Mouse (Mus musculus) kidney, adult 2 months (tissue): ENCODE measurements around the gene Ier2. TPM values are rescaled to one million over a fixed set of nuclear protein-coding genes. Genes with fewer than 3 reads are reported as not detected.
"Not testable (repeated sequence)": the region's sequence is repeated elsewhere in the genome, so short reads cannot be mapped to it uniquely, and the experiment has no call there.

Experiments
- DNase-seq: peaks from one replicate; pipeline ENCODE4 v3.0.0; 2021
- H3K27ac ChIP-seq: fragments of 200-500 bp; 2 replicates; pipeline ENCODE4 v1.5.1; 2012; ENCODE audit warnings: low read depth, low read length, control low read depth, inconsistent platforms; ENCODE audit not compliant: insufficient read depth
- H3K27me3 ChIP-seq: fragments of 200-500 bp; replicated peaks from 2 replicates; pipeline ENCODE4 v1.6.1; 2012; ENCODE audit warnings: mild to moderate bottlenecking, moderate library complexity, low read length, inconsistent platforms; ENCODE audit not compliant: control insufficient read depth, insufficient read depth
- H3K36me3 ChIP-seq: fragments of 200-500 bp; 2 replicates; pipeline ENCODE4 v1.6.1; 2012; ENCODE audit warnings: mild to moderate bottlenecking, moderate library complexity, low read length, inconsistent platforms; ENCODE audit not compliant: control insufficient read depth, insufficient read depth
- H3K4me1 ChIP-seq: fragments of 200-500 bp; 2 replicates; pipeline ENCODE4 v1.6.1; 2011; ENCODE audit warnings: low read length; ENCODE audit not compliant: control insufficient read depth, insufficient read depth
- H3K4me3 ChIP-seq: fragments of 200-500 bp; 2 replicates; pipeline ENCODE4 v1.5.1; 2011; ENCODE audit warnings: mild to moderate bottlenecking, low read depth, low read length, control low read depth; ENCODE audit not compliant: insufficient read depth
- CTCF ChIP-seq: fragments of 200-500 bp; conservative IDR thresholded peaks from 2 replicates; pipeline ENCODE4 v1.5.1; 2011; ENCODE audit warnings: low read depth, mild to moderate bottlenecking, control low read depth, low read length, moderate library complexity, mixed read lengths; ENCODE audit not compliant: insufficient read depth, insufficient read length
- POLR2A ChIP-seq: fragments of 200-500 bp; IDR thresholded peaks from one replicate; pipeline ENCODE4 v1.6.1; 2011; ENCODE audit warnings: low read depth, low read length, control low read depth
- WGBS: fragments of 180-500 bp; shearing (Covaris S2); methylation state at CpG from one replicate; pipeline ENCODE4 v1.1.7; 2018; 5-methylcytosine and 5-hydroxymethylcytosine counted together
- polyA plus RNA-seq: library from polyadenylated mRNA; depleted of rRNA; stranded (reverse); fragments of >200 nt; gene quantifications from 2 replicates; pipeline ENCODE4 v1.2.3, GENCODE M21; 2012

The Ier2 gene
- polyA plus RNA-seq, 1 experiment, result 7.3 TPM

GRCm38 (mm10) chr8:84686191-84687002, 23.7 kb upstream of the Ier2 start, which contains the start of gene Trmt1:
TSS of gene Trmt1 (plus strand) at chr8:84686307.
- peak; percentile 61 for DNase-seq
- Histone ChIP-seq H3K4me1 (peaks cover 26% of the 10 kb centered on the region), H3K36me3 (no peaks in the 10 kb centered on the region), H3K27ac (peak within 1 kb of the TSS; percentile 52), H3K4me3 (peak within 1 kb of the TSS; percentile 88), H3K27me3 (no peaks in the 10 kb centered on the region)
- TF ChIP-seq CTCF (no peak), POLR2A (no peak)
- 11% methylated on average over 20 of the region's 20 CpGs for WGBS

DNA sequence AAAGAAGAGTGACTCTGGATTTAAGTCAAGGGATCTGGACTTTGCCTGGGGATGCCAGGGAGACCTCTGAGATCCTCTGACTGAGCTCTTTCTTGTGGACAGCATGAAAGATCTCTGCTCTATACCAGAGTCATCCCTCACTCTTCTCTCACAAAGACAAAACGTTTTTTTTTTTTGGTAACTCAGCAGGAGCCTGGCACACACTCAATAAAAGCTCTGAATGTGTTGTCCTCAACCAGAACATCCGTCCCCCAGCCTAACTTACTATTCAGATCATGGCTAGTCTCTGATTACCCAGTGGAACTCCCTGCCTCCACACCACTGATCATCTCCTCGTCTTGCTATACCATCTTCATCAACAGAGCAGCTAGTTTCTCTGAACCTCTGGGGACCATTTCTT, 21.9 kb upstream of the Ier2 start:
- TF ChIP-seq POLR2A (no peak), CTCF (no peak)
- no peak overlapping the region for H3K27ac ChIP-seq
- H3K4me3 ChIP-seq, result no peak overlapping the region
- DNase-seq, result no peak
- peaks cover 26% of the 10 kb centered on the region for H3K4me1 ChIP-seq
- 32% methylated on average over 3 of the region's 3 CpGs for WGBS
- H3K36me3 ChIP-seq, result no peaks in the 10 kb centered on the region
- H3K27me3 ChIP-seq, result no peaks in the 10 kb centered on the region

DNA sequence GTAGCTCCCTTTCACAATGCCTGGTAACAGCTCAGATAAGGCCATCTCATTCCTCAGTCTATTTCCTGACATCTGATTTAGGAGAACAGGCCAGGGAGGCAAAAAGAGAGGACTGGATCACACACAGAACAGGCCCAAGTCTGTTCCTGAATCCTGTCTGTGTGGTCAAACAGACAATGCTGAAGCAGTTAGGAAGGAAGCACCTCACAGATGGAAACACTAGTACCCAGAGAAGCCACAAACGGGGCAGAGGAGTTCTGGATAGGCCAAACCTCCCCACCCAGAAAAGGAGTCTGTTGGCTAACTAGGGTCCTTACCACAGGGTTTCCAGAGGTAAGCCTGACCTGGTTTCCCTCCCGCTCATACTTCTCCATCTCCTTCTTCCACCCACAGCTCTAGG, 19.6 kb upstream of the Ier2 start:
- H3K27ac ChIP-seq, result no peak overlapping the region
- DNase-seq, result no peak
- H3K4me1 ChIP-seq, result peaks cover 25% of the 10 kb centered on the region
- no peak overlapping the region for H3K4me3 ChIP-seq
- TF ChIP-seq POLR2A, result no peak
- no peak for TF ChIP-seq CTCF
- no peaks in the 10 kb centered on the region for H3K36me3 ChIP-seq
- WGBS, result 80% methylated on average over 2 of the region's 2 CpGs
- no peaks in the 10 kb centered on the region for H3K27me3 ChIP-seq

GRCm38 (mm10) chr8:84681476-84681875, 18.8 kb upstream of the Ier2 start:
- H3K27me3 ChIP-seq, result no peaks in the 10 kb centered on the region
- no peak for TF ChIP-seq CTCF
- no peak for TF ChIP-seq POLR2A
- H3K4me1 ChIP-seq, result peaks cover 24% of the 10 kb centered on the region
- H3K36me3 ChIP-seq, result no peaks in the 10 kb centered on the region
- H3K27ac ChIP-seq, result no peak overlapping the region
- no peak for DNase-seq
- H3K4me3 ChIP-seq, result no peak overlapping the region
- 62% methylated on average over 2 of the region's 2 CpGs for WGBS

DNA sequence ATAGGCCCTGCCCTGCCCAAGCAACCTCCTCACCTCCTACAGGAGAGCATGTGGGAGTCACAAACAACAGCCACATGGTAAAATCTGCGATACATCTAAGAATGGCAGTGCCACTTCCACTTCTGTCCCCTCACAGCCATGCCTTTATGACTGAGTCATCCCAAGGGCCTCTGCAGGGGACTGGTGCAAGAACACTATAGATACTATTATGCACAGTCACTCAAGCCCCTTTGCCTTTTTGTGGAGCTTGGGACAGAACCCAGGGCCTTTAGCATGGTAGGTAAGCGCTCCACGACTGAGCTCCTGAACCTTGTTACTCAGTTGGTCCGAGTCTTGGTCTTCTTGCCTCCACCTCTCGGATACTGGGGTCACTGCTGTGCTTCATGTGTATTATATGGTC, 14.7 kb upstream of the Ier2 start:
- H3K27ac ChIP-seq, result no peak overlapping the region
- no peak for TF ChIP-seq CTCF
- no peak for TF ChIP-seq POLR2A
- H3K4me1 ChIP-seq, result 0 out of 2 replicates have a peak, but pooled peaks cover 3% of the 10 kb centered on the region
- H3K27me3 ChIP-seq, result no peaks in the 10 kb centered on the region
- no peak for DNase-seq
- WGBS, result 91% methylated on average over 5 of the region's 5 CpGs
- no peak overlapping the region for H3K4me3 ChIP-seq
- no peaks in the 10 kb centered on the region for H3K36me3 ChIP-seq

DNA sequence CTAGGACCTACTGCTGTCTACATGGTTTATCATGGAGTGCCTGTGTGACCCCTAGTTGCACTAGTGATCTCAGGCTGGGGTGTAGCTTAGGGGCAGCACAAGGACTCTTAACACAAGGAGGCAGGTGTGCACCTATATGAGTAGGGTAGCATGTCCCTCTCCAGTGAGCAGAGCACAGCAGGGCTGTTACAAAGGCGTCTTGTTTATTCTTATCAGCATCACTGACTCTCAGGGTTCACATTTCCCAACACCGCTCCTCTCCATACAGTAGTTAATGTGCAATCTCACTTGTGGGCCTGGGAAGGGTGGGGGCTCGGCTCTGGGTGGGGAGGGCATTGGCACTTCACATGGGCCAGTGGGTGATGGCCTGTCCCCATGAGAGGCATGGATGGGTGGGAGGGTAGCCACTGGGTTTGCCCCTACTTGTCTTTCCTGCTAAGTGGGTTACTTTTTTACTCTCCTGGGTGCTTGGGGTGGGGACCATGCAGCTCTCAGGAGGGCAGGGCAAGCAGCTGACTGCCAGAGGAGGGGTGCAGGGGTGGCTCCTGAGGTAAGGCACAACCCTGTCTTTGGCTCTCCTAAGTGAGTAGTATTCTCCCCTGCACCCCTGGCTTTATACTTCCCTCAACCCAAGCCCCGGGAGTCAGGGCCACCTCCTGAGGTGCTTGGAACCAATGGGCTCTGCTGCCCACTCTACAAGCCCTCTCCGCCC, 7.8 kb upstream of the Ier2 start:
- H3K4me3 ChIP-seq, H3K36me3 ChIP-seq, H3K27me3 ChIP-seq: not testable (repeated sequence)
- 51% methylated on average over 5 of the region's 5 CpGs for WGBS
- Histone ChIP-seq H3K27ac (peak overlapping the region; percentile 37; the same call in 1 of the 2 replicates), H3K4me1 (peaks cover 10% of the 10 kb centered on the region)
- DNase-seq, result peak; percentile 30
